Mouse (Mus musculus): ENCODE results near the gene Gm5849.
"Not testable (repeated sequence)": the region's sequence is repeated elsewhere in the genome, so short reads cannot be mapped to it uniquely, and the experiment has no call there.

Gm5849 gene

DNA sequence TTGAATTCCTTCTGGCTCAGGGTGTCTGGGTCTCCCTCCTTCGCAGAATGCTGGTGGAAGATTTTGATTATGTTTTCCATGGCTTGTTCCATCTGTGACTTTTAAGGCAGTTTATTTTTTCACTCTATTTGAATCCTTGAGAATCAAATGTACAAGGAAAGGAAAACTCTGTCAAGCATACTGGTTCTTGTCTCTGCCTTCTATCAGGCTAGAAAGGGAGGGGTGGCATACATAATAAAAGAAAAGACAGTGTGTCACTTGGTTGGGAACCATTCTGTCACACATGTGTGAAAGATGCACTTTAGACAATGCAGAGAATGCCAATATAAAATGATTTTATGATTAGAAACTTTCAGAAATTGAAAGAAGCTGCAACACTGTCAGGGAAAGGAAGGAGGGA is at the start of gene Gm5849:
Gm5849 (minus strand) TSS at position 101 of the 400 bp plus-strand sequence.
- not testable (repeated sequence) for DNase-seq (ENCODE audit: extremely low spot score, low read depth, low spot score)

- no peak for DNase-seq (ENCODE audit: extremely low spot score, low read depth, low spot score)
These were observed 28.0 kb downstream of the Gm5849 start for GRCm38 (mm10) chr3:90749658-90750057.

DNA sequence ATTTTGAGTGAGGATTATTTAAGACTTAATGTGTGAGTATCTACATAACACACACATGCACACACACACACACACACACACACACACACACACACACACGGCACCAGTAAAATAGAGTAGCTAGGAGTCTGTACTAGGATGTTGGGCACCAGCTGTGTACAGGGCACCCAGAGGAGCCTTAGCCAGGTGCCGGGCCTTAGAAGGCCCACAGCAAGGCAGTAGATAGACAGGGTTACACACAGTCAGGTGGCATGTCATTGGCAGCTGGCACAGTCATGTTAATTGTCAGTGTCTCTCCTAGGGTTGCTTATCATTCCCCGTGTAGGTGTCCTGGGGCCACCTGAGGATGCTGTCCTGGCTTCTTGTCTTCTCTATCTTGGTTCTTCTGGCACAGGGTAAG is 51.1 kb downstream of the Gm5849 start, which contains the start of gene Pglyrp4:
Pglyrp4 (plus strand) TSS at position 301 of the 400 bp plus-strand sequence.
- DNase-seq (ENCODE audit: extremely low spot score, low read depth, low spot score), result no peak
